Mouse (Mus musculus) brain, embryonic 14.5 days (tissue): ENCODE data around the gene Trhde. TPM values are rescaled to one million over a fixed set of nuclear protein-coding genes. Genes with fewer than 3 reads are reported as not detected.

Experiments
- DNase-seq: peaks from one replicate; pipeline ENCODE4 v3.0.0-alpha.2; 2011; ENCODE audit warnings: low read depth
- CTCF ChIP-seq: fragments of 200-500 bp; IDR thresholded peaks from 2 replicates; pipeline ENCODE4 v1.5.1; 2012; ENCODE audit warnings: inconsistent platforms, mild to moderate bottlenecking, moderate library complexity, borderline replicate concordance; ENCODE audit not compliant: insufficient read depth, insufficient read length; ENCODE audit errors: extremely low read depth
- POLR2A ChIP-seq: fragments of 200-500 bp; IDR thresholded peaks from 2 replicates; pipeline ENCODE4 v1.6.1; 2012; ENCODE audit warnings: mild to moderate bottlenecking, inconsistent platforms, borderline replicate concordance; ENCODE audit not compliant: poor library complexity, insufficient read depth, insufficient read length, severe bottlenecking; ENCODE audit errors: extremely low read depth
- polyA plus RNA-seq: library from polyadenylated mRNA; depleted of rRNA; stranded (reverse); fragments of >200 nt; gene quantifications from 2 replicates; pipeline ENCODE4 v1.2.3, GENCODE M21; 2012; rRNA removed

The Trhde gene
- polyA plus RNA-seq, result 3.4 and 6.5 TPM in 2 replicates

- peak; percentile 72 for DNase-seq
- no peak for TF ChIP-seq CTCF
- TF ChIP-seq POLR2A, result no peak
Measured at GRCm38 (mm10) chr10:114802161-114802651, at the start of gene Trhde. Trhde (minus strand) TSS chr10:114802307.

DNA sequence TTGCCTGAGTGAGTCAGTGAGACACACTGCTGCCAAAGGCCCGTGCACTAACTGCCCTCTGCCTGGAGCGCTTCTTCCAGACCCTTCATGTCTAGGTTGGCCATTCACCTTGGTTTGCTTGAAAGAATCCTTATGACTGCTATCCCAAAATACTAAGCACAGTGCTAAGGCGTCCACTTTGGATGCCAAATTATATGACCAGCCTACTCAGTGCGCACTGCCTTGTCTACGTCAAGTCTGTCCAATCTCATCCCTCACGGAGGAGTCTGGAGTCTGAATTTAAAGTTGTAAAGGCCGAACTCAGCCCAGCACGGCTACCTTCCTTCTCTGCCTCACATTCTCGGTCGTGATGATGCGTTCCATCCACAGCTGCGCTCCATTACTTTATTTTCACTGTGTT, 39.9 kb upstream of the Trhde start:
- TF ChIP-seq CTCF (no peak), POLR2A (no peak)
- DNase-seq, result no peak

DNA sequence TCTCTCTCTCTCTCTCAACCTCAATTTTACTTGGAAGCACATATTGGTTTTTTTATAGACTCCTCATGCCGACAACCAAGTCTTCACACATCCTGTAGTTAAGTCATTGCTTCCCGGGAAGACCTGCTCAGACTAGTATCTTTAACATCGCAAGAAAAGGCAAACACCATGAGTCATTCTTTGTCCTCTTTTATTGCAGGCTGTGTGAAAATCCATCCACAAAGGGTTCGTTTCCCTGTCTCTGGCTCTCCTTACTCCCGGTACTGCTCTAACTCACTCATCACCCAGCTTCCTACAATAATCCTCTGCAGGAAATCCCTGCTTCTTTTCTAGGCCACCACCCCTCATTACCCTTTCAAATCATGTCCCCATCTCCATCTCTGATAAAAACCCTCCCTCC, 39.3 kb upstream of the Trhde start:
- DNase-seq, result no peak
- TF ChIP-seq POLR2A (no peak), CTCF (no peak)

DNA sequence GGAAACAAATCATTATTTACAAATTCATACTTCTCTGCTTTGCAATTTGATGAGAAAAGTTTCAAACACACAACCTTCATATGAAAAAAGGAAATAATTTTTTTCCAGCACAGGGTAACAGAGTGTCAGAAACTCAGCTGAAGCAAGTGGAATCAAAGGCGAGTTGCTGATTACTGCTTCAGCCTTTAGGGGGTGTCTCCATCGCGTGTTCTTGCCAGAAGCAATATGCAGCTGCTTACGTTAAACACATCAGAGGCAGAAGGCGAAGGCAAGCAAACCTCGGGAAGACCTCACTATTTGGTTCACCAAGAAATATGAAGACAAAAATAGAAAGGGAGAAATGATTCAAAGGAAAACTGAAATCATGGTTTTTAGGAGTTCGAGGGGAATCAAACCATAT, 29.2 kb upstream of the Trhde start:
- DNase-seq, result peak; percentile 59
- TF ChIP-seq CTCF (peak; percentile 40; the same call in 1 of the 2 replicates), POLR2A (no peak)

DNA sequence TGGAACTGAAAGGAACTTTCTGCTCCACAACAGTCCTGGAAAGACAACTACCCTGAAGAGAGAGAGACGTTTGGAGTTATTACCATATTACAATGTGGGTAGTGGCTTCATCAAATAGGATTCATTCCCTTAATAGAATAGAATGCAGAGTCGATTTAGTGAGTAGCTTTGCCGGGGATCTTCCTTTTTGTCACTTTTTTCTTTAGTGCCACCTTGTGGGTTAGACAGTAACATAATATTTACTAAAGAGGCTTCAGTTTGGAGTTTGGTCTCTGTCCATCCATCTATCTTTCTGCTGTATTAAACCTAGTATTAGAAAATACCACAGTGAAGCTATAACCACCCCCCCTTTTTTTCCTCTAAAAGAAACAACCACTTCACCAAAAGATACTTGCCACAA, 6.7 kb upstream of the Trhde start:
- TF ChIP-seq POLR2A, result no peak
- no peak for TF ChIP-seq CTCF
- DNase-seq, result peak; percentile 45

- peak; percentile 54 for DNase-seq
Measured at GRCm38 (mm10) chr10:114805884-114806283, 3.8 kb upstream of the Trhde start.

DNA sequence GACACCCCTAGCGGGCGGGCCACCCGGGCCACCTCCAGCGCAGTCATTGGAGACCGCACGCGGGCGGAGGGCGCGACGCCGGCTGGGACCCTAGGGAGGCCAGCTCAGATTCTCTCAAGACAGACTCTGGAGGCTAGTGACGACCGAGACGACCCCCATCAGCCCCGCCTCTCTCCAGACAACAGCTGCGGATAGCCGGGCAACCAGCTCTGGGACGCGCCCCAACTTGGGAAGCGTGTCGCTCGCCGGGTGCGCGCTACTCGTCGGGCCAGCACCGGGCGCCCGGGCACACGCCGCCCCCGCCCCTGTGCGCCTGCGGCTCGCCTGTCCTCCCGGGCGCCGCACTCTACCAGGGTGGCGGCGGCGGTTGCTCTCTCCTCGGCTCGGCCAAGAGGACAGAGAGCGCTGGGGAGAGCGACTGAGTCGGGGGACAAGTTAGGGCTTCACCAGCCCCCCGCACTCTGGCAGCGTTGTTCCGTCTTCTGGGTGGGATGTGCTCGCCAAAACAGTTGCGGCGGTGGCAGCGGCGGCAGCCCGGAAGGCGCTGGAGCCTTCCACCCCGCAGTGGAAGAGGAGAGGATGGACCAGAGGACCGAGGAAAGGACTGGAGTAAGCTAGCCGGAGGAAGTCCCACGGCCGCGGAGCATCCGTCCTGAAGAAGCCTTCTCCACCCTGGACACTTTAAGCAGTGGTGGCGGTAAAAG, 498 bp downstream of the Trhde start:
- DNase-seq, result peak; percentile 74
- TF ChIP-seq POLR2A (no peak), CTCF (no peak)

More at GRCm38 (mm10) chr10:114805884-114806283, 3.8 kb upstream of the Trhde start:
- TF ChIP-seq POLR2A (no peak), CTCF (peak; percentile 55; the same call in 1 of the 2 replicates)

DNA sequence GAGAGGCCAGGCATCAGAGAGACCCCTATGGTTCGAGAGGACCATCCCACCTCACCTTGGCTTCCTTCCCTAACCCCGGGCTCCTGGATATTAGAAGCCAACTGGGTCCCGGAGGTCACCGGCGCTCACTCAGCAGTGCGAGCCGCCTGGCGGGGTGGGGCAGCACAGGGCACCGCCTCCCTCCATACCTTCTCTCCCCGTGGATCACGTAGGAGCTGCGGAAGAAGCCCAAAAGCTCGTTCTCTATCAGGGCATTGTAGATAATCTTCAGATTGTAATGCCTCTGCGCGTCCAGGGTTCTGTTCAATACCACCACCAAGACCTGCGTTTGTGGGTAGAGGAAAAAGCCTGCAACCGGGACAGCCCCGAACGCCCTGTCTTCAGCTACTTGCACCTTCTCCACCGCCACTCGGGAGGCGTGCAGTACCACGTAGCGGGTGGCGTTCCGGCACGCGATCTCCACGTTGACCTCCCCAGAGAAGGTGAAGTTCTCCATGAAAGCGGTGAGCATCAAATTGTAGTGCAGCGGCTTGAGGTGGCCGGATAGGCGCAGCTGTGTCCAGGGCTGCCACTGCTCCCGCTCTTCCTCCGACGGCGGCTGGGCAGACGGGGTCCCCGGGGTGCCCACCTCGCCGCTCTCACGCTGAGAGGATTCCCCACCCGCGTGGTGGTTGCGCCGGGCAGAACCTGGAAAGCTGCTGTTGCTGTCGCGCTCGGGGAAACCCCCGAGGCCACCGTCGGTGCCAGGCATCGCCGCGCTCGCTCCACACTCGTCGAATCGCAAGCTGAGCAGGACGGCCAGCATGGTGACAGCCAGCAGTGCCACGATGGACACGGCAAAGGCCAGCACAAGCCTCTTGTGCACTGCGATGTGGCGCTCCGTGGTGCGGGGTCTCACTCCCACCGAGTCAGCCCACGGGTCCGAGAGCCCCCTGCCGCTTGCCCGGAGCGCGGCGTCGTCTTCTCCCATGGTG, 1.5 kb downstream of the Trhde start:
- peak; percentile 49 for DNase-seq

DNA sequence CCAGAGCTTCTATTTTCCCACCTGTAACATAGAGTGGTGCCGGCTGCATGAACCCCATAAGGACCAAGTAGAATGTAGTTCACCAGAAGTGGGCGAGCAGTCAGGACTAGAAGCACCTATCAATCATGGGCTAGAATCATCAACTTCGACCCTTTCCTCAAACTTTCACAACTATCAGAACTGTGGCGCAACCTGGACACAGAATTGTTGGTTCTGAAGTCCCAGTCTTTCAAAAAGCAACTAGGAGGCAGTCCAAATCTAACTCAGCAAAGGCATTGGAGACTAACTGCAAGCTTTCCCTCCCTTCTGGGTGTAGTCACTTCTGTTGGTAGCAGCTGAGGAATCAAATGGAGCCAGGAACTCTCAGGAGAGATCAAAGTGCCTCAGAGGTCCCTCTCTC, 2.6 kb downstream of the Trhde start:
- no peak for DNase-seq
- no peak for TF ChIP-seq POLR2A
- no peak for TF ChIP-seq CTCF

More for the DNA sequence above, 1.5 kb downstream of the Trhde start:
- TF ChIP-seq POLR2A (no peak), CTCF (no peak)

DNA sequence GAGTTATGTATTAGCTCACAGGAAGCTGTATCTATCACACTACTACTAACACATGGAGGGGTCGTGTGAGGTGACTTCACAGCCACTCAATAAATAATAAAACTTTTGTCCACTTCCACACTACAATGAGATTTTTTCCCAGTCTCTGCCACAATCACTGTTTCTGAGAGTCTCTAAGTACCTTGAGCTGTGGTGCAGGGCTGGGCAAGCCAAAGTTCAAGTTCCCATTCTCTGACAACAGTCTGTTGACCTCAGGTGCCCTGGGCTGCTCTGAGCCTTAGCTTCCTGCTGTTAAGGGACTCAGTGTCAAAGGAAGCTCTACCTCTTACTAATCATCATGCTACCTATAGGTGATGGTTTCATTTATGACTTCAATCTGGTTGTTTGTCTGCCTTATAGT, 3.3 kb downstream of the Trhde start:
- DNase-seq, result no peak
- TF ChIP-seq CTCF (no peak), POLR2A (no peak)

DNA sequence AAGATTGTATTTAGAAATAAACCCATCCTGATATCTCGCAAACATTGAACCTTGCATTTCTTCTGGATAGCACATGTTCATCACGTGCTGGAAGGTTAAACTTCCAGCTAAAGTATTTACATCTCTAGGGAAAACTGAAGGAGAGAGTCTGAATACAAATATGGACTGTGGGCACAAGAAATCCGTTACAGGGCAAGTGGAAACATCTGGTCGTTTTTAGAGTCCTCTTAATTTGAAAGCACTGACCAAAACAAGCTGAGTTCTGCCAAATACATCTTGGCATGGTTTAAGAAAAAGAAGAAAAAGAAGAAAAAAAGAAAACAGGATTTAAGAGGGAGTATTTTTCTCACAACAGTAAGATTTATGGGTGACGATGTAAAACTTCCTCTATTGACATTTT, 3.9 kb downstream of the Trhde start:
- TF ChIP-seq CTCF (no peak), POLR2A (no peak)
- DNase-seq, result no peak
